Mouse (Mus musculus): ENCODE results near the gene Arsb. TPM values are rescaled to one million over a fixed set of nuclear protein-coding genes. Genes with fewer than 3 reads are reported as not detected.
A peak's percentile ranks its signal among the peaks of the same experiment; 100 is the strongest.

The Arsb gene
- polyA plus RNA-seq, 1 experiment: 114 TPM

DNA sequence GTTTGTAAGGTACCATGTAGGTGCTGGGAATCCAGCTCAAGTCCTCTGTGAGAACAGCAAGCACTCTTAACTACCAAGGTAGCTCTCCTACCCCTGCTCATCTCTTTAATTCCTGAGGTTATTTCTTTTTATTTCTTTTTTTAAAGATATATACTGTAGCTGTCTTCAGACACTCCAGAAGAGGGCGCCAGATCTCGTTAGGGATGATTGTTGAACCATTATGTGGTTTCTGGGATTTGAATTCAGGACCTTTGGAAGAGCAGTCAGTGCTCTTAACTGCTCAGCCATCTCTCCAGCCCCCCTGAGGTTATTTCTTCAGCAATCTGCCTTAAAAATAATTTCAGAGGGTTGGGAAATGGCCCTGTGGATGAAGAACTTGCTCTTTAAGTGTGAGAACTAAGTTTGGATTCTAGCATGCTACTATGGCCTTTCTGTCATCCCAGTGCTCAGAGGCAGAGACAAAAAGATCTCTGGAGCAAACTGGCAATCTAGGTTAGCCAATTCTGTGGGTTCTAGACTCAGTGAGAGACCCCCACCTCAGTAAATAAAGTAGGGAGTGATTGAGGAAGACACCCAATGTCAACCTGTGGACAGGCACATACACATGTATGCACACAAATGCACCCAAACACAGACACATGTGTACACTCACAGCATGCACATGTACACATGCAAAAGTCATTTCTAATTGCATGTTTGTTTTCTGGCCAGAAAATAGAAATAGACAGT lies 58.3 kb downstream of the Arsb start:
- H3K4me3 ChIP-seq (ENCODE audit: insufficient read depth, low read depth, low read length): no peak overlapping the region
- TF ChIP-seq CTCF (conservative IDR thresholded peaks at IDR 0.05; ENCODE audit: insufficient read depth, insufficient read length, low read depth, low read length): no peak
- TF ChIP-seq POLR2A (IDR thresholded peaks at IDR 0.05; ENCODE audit: low read depth, low read length): no peak
- H3K27ac ChIP-seq (ENCODE audit: insufficient read depth, low read depth, low read length): no peak overlapping the region
- H3K27me3 ChIP-seq (replicated peaks; ENCODE audit: control insufficient read depth, insufficient read depth, low read length): no peaks in the 10 kb centered on the region
- H3K36me3 ChIP-seq (ENCODE audit: control insufficient read depth, insufficient read depth, low read length): no peaks in the 10 kb centered on the region; the same call in 1 of the 2 replicates
- WGBS: 87% methylated on average over 2 of the region's 2 CpGs
- DNase-seq: peak; percentile 13
- no peaks in the 10 kb centered on the region for H3K4me1 ChIP-seq (ENCODE audit: control insufficient read depth, insufficient read depth, low read length)

DNA sequence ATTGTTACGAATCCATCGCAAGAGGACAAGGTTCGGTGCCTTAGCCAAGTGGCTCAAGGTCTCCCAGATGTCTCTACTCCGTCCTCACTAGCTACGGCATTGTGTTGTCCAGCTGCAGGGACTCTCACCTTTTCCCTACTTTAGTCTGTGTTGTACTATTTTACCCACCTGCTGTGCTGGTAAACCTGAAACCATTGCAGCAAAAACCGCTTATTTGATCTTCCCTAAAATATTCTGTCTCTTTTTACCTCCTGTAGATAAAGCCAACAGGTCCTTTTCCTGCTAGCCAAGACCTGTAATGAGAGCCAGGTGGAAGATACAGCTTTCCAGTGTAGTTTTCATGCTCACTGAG lies 58.8 kb downstream of the Arsb start:
- Histone ChIP-seq H3K27ac (ENCODE audit: insufficient read depth, low read depth, low read length) (no peak overlapping the region), H3K4me3 (ENCODE audit: insufficient read depth, low read depth, low read length) (no peak overlapping the region), H3K36me3 (ENCODE audit: control insufficient read depth, insufficient read depth, low read length) (no peaks in the 10 kb centered on the region; the same call in 1 of the 2 replicates), H3K27me3 (replicated peaks; ENCODE audit: control insufficient read depth, insufficient read depth, low read length) (no peaks in the 10 kb centered on the region), H3K4me1 (ENCODE audit: control insufficient read depth, insufficient read depth, low read length) (no peaks in the 10 kb centered on the region)
- TF ChIP-seq POLR2A (IDR thresholded peaks at IDR 0.05; ENCODE audit: low read depth, low read length) (no peak), CTCF (conservative IDR thresholded peaks at IDR 0.05; ENCODE audit: insufficient read depth, insufficient read length, low read depth, low read length) (no peak)
- no peak for DNase-seq
- 94% methylated on average over 6 of the region's 6 CpGs for WGBS

GRCm38 (mm10) chr13:93837481-93838225 lies 66.2 kb downstream of the Arsb start:
- no peak for TF ChIP-seq POLR2A (IDR thresholded peaks at IDR 0.05; ENCODE audit: low read depth, low read length)
- TF ChIP-seq CTCF (conservative IDR thresholded peaks at IDR 0.05; ENCODE audit: insufficient read depth, insufficient read length, low read depth, low read length): no peak
- no peak for DNase-seq
- Histone ChIP-seq H3K36me3 (ENCODE audit: control insufficient read depth, insufficient read depth, low read length) (no peaks in the 10 kb centered on the region), H3K27ac (ENCODE audit: insufficient read depth, low read depth, low read length) (no peak overlapping the region), H3K4me3 (ENCODE audit: insufficient read depth, low read depth, low read length) (no peak overlapping the region), H3K27me3 (replicated peaks; ENCODE audit: control insufficient read depth, insufficient read depth, low read length) (no peaks in the 10 kb centered on the region), H3K4me1 (ENCODE audit: control insufficient read depth, insufficient read depth, low read length) (no peaks in the 10 kb centered on the region)
- 87% methylated on average over 12 of the region's 12 CpGs for WGBS

- no peak for TF ChIP-seq POLR2A (IDR thresholded peaks at IDR 0.05; ENCODE audit: low read depth, low read length)
- H3K36me3 ChIP-seq (ENCODE audit: control insufficient read depth, insufficient read depth, low read length): no peaks in the 10 kb centered on the region
These were observed 67.2 kb downstream of the Arsb start for GRCm38 (mm10) chr13:93838431-93839136.

GRCm38 (mm10) chr13:93839137-93839630 lies 67.8 kb downstream of the Arsb start:
- no peak overlapping the region for H3K27ac ChIP-seq (ENCODE audit: insufficient read depth, low read depth, low read length)
- TF ChIP-seq CTCF (conservative IDR thresholded peaks at IDR 0.05; ENCODE audit: insufficient read depth, insufficient read length, low read depth, low read length): no peak
- no peak for TF ChIP-seq POLR2A (IDR thresholded peaks at IDR 0.05; ENCODE audit: low read depth, low read length)
- no peaks in the 10 kb centered on the region for H3K27me3 ChIP-seq (replicated peaks; ENCODE audit: control insufficient read depth, insufficient read depth, low read length)
- no peaks in the 10 kb centered on the region for H3K4me1 ChIP-seq (ENCODE audit: control insufficient read depth, insufficient read depth, low read length)
- no peaks in the 10 kb centered on the region for H3K36me3 ChIP-seq (ENCODE audit: control insufficient read depth, insufficient read depth, low read length)
- 60% methylated on average over 10 of the region's 10 CpGs for WGBS
- no peak overlapping the region for H3K4me3 ChIP-seq (ENCODE audit: insufficient read depth, low read depth, low read length)
- DNase-seq: no peak

More at GRCm38 (mm10) chr13:93838431-93839136, 67.2 kb downstream of the Arsb start:
- peak; percentile 83 for DNase-seq
- 53% methylated on average over 8 of the region's 8 CpGs for WGBS
- Histone ChIP-seq H3K27me3 (replicated peaks; ENCODE audit: control insufficient read depth, insufficient read depth, low read length) (no peaks in the 10 kb centered on the region), H3K27ac (ENCODE audit: insufficient read depth, low read depth, low read length) (no peak overlapping the region), H3K4me3 (ENCODE audit: insufficient read depth, low read depth, low read length) (no peak overlapping the region), H3K4me1 (ENCODE audit: control insufficient read depth, insufficient read depth, low read length) (no peaks in the 10 kb centered on the region)

GRCm38 (mm10) chr13:93839721-93840120 lies 68.3 kb downstream of the Arsb start:
- H3K27me3 ChIP-seq (replicated peaks; ENCODE audit: control insufficient read depth, insufficient read depth, low read length): no peaks in the 10 kb centered on the region
- 90% methylated on average over 2 of the region's 2 CpGs for WGBS
- H3K4me1 ChIP-seq (ENCODE audit: control insufficient read depth, insufficient read depth, low read length): no peaks in the 10 kb centered on the region
- no peak for TF ChIP-seq CTCF (conservative IDR thresholded peaks at IDR 0.05; ENCODE audit: insufficient read depth, insufficient read length, low read depth, low read length)
- TF ChIP-seq POLR2A (IDR thresholded peaks at IDR 0.05; ENCODE audit: low read depth, low read length): no peak
- no peak overlapping the region for H3K27ac ChIP-seq (ENCODE audit: insufficient read depth, low read depth, low read length)
- DNase-seq: no peak
- H3K36me3 ChIP-seq (ENCODE audit: control insufficient read depth, insufficient read depth, low read length): no peaks in the 10 kb centered on the region
- no peak overlapping the region for H3K4me3 ChIP-seq (ENCODE audit: insufficient read depth, low read depth, low read length)

GRCm38 (mm10) chr13:93840146-93840545 lies 68.7 kb downstream of the Arsb start:
- no peak overlapping the region for H3K27ac ChIP-seq (ENCODE audit: insufficient read depth, low read depth, low read length)
- 73% methylated on average over 2 of the region's 2 CpGs for WGBS
- no peaks in the 10 kb centered on the region for H3K4me1 ChIP-seq (ENCODE audit: control insufficient read depth, insufficient read depth, low read length)

More at GRCm38 (mm10) chr13:93840146-93840545, 68.7 kb downstream of the Arsb start:
- Histone ChIP-seq H3K27me3 (replicated peaks; ENCODE audit: control insufficient read depth, insufficient read depth, low read length) (no peaks in the 10 kb centered on the region), H3K36me3 (ENCODE audit: control insufficient read depth, insufficient read depth, low read length) (no peaks in the 10 kb centered on the region), H3K4me3 (ENCODE audit: insufficient read depth, low read depth, low read length) (no peak overlapping the region)
- DNase-seq: no peak
- TF ChIP-seq POLR2A (IDR thresholded peaks at IDR 0.05; ENCODE audit: low read depth, low read length) (no peak), CTCF (conservative IDR thresholded peaks at IDR 0.05; ENCODE audit: insufficient read depth, insufficient read length, low read depth, low read length) (no peak)

All from kidney, adult 2 months (tissue).